Mouse (Mus musculus) frontal cortex, adult 2 months (tissue): Measurements from ENCODE around the gene Ly86. TPM values are rescaled to one million over a fixed set of nuclear protein-coding genes. Genes with fewer than 3 reads are reported as not detected.
A peak's percentile ranks its signal among the peaks of the same experiment; 100 is the strongest.

Source experiments
- DNase-seq, 2 experiments: peaks; one replicate each; pipeline ENCODE4 v3.0.0; 2022; ENCODE audit warnings: low spot score in 1 of 2; ENCODE audit errors: extremely low spot score in 1 of 2
- polyA plus RNA-seq: library from polyadenylated mRNA; depleted of rRNA; stranded (reverse); fragments of >200 nt; gene quantifications from 2 replicates; pipeline ENCODE4 v1.2.3, GENCODE M21; 2012

Gene Ly86
- polyA plus RNA-seq, 1 experiment = 27.2 TPM

DNA sequence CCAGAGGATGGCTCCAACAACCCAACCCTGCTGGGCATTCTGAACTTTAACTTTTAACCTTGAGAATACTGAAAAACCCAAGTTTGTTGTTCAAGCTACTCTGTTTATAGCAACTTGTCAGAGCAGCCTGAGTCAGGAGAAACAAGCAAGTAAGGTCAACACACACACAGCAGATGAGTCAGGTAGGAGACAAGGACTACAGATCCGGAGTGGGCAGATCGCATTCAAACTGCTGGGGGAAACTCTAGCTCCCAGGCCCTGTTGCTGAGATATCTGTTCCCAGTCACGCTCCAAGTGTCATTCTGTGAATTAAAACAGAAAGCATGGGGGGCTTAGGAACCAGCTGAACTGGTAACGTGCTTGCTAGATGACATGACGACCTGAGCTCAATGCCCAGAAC, 4.0 kb downstream of the Ly86 start:
- no peak for DNase-seq

DNA sequence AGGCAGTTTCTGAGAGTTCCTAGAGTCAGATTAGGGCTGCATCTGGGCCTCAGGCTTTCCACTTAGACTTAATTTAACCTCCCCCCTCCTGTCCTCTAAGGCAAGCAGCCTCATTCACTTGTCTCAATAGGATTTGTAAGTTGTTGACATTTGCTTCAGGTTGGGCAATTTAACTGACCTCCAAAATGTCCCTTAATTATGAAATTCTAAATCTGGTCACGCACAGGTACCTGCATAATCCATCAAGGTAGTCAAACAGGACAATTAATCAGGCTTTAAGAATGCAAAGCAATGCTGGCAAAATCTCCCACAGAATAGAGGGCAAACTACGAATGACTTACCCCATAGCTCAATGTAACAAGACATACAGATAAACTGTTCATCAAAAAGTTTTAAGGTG, 8.0 kb downstream of the Ly86 start:
- DNase-seq = no peak

- DNase-seq = no peak
These were observed 8.9 kb downstream of the Ly86 start for GRCm38 (mm10) chr13:37353868-37354267.

DNA sequence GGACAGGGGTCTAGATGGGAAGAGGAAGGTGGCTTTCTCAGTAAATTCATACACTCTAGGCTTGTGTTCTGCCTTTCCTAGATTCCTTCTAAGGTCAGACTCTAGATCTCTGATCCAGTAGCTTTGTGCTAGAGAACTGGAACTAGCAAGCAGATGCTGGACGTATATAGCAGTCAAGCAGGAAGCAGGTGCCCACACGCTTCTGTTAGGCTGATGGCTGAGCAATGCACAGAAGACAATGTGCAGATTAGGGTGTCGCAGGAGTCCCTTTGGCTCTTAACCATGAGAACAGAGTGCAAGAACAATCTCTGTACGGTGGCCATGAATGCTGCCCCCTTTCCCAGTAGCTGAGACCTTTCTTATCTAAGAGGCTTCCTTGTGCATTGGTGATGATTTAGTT, 9.4 kb downstream of the Ly86 start:
- DNase-seq = peak in 1 of 2 experiments; percentile 40

- peak; percentile 32 to 50 for DNase-seq
These were observed 10.8 kb downstream of the Ly86 start for GRCm38 (mm10) chr13:37355642-37356331.

DNA sequence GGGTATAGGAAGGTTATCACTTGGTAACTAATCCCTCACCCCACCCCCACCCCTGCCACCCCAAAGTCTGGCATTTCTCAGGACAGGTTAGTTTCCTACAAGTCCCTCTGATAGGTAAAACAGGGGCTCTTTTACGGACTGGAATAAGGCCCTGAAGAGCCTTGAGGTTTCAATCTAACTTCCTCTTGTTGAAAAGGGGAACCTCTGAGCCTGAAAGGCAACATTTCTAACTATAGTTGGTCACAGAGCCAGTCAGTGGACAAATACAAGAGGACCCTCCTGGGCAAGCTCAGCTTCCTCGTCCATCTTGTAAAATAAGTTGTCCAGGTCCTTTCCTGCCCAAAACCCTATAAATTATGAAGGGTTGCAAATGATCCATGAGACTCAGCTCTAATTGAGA, 11.5 kb downstream of the Ly86 start:
- no peak for DNase-seq

DNA sequence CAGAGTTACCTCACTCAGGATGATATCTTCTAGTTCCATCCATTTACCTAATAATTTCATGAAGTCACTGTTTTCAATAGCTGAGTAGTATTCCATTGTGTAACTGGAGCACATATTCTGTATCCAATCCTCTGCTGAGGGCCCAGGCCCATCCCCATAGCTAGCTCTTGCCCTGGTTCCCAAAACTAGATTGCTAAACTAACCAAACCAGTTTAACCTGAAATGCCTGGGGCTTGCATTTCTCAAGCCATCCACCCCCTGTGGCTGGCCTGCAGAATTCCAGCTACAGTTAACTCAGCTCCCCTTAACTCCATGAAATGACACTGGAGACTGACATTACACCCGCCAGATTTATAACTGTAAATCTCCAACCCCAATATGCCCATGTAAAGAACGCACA, 13.1 kb downstream of the Ly86 start:
- no peak for DNase-seq

- DNase-seq = no peak
These were observed 16.2 kb downstream of the Ly86 start for GRCm38 (mm10) chr13:37361249-37361648.

- DNase-seq = peak in 1 of 2 experiments; percentile 53
These were observed 19.3 kb downstream of the Ly86 start for GRCm38 (mm10) chr13:37364351-37364750.

DNA sequence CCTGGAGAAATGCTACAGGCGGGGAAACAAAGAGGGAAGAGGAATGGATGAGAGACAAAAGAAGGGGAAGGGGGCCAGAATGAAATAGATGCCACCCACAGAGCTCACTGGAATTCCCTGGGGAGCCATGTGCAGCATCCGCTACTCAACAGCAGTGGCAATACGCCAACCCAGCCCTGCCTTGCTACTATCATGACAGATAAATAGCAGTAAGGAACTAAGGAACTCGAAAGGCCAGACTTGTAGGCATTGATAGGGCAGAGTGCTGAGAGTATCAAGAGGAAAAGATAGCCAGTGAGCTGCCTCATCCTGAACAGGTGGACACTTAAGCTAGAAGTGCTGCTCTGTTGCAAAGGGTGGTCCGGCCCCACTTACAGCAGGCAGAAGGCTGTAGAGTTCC, 31.4 kb downstream of the Ly86 start:
- no peak for DNase-seq

GRCm38 (mm10) chr13:37388222-37389202, 43.5 kb downstream of the Ly86 start:
- DNase-seq = peak; percentile 15 to 52

DNA sequence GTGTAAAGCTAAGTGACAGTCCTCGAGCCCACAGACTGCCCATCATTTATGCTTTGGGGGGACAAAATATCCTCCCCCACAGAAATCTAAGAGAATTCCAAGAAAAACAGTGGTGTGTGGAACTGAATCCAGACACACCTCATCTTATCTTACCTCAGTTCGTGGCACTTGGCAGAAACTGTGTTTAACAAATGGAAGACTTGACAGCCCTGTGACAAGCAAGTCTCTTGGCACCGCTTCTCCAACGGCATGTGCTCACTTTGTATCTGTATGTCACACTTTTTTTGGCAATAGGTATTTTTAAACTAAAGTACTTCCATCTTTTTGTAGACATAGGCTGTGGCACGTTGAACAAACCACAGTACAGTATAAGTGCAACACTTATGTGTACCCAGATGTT, 44.3 kb downstream of the Ly86 start:
- DNase-seq = peak; percentile 8 to 30

GRCm38 (mm10) chr13:37398791-37399190, 53.8 kb downstream of the Ly86 start:
- no peak for DNase-seq

DNA sequence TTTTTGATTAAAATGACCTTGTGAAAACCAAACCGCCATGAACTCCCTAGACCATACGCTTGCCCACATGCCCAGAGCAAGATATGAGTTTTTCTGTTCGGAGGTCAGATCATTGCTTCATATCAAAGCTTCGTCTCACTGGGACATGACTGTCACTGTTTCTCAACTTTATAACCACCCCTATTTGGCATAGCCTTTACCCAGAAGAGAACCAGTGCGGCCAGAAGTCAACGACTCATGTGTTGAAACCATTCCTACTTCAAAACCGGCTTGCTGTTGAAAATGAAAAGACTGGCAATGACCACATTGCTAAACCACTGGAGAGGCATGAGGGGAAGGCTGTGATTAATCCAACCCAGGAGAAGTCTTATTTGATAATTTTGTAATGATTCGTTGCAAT, 54.3 kb downstream of the Ly86 start:
- no peak for DNase-seq

DNA sequence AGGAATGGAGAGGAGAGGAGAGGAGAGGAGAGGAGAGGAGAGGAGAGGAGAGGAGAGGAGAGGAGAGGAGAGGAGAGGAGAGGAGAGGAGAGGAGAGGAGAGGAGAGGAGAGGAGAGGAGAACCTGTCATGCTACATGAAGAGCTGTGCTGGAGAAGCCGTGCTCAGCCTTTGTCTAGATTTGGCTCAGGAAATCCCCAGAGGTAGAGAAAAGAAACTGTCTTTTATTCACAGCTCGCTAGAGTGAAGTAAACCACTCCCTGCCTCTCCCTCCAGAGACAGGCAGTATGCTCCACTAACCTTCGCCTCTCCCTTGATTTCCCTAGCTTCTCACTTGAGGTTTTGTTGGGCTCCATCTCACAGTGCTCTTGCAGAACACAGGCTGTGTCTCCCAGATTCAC, 57.4 kb downstream of the Ly86 start:
- DNase-seq = no peak

- DNase-seq = no peak
These were observed 58.7 kb downstream of the Ly86 start for GRCm38 (mm10) chr13:37403708-37404107.

GRCm38 (mm10) chr13:37415696-37416095, 70.7 kb downstream of the Ly86 start:
- DNase-seq = peak; percentile 49 to 80

- DNase-seq = no peak
These were observed 78.4 kb downstream of the Ly86 start for GRCm38 (mm10) chr13:37423416-37423815.

- DNase-seq = peak in 1 of 2 experiments; percentile 25
These were observed 79.9 kb downstream of the Ly86 start for GRCm38 (mm10) chr13:37424904-37425303.

- no peak for DNase-seq
These were observed 80.4 kb downstream of the Ly86 start for GRCm38 (mm10) chr13:37425406-37425805.

DNA sequence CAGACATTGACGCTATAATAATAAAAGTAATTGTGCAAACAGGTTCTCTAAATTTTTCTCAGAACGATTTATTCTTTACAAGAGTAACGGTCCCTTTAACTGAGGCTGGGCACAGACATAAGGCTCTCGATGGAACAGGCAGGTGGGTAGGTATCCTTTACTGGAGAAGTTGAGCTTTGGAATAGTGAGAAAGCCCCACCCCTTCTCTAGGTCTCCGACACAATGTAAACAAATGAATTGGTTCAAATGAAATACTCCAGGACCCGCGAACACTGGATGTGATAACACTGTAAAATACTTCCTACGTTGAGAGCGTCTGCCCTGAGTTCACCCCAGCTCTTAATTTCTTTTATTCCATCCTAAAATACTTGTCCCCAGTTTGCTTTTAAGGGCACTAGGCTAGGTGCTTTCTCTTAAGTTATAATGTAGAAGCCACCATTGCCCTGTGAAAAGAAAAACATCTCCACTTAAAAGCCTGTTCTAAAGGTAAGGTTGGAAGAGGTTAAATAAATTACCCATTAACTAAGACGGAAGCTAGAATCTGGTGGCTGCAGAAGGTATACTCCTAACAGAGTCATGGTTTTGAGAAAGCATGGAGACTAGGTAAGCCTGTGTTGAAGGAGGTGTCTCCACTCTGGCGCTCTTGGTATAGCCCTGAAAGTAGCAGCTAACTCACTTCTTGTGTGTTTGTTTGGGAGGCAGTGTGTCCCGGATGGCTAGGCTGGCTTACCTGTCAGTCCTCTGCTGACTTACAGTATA, 81.7 kb downstream of the Ly86 start:
- DNase-seq = no peak
